Mouse (Mus musculus) embryonic facial prominence, embryonic 12.5 days (tissue): ENCODE measurements around the gene Gpr84. TPM values are rescaled to one million over a fixed set of nuclear protein-coding genes. Genes with fewer than 3 reads are reported as not detected.

Source experiments
- ATAC-seq: fragments of 200-750 bp; cut with Nextera tagmentation; 2 replicates; pipeline ENCODE4 v1.8.0; 2017; ENCODE audit not compliant: insufficient number of reproducible peaks, insufficient read depth, low FRiP score, low TSS enrichment
- H3K27ac ChIP-seq: fragments of 300-500 bp; sonication (generic); 2 replicates; pipeline ENCODE4 v1.5.1; 2016; ENCODE audit warnings: mild to moderate bottlenecking
- H3K27me3 ChIP-seq: fragments of 300-500 bp; sonication (generic); 2 replicates; pipeline ENCODE4 v1.6.1; 2016; ENCODE audit warnings: mild to moderate bottlenecking, moderate library complexity
- H3K36me3 ChIP-seq: fragments of 300-500 bp; sonication (generic); 2 replicates; pipeline ENCODE4 v1.6.1; 2016; ENCODE audit warnings: mild to moderate bottlenecking
- H3K4me1 ChIP-seq: fragments of 300-500 bp; sonication (generic); 2 replicates; pipeline ENCODE4 v1.6.1; 2016
- H3K4me2 ChIP-seq: fragments of 300-500 bp; sonication (generic); replicated peaks from 2 replicates; pipeline ENCODE4 v1.6.1; 2016; ENCODE audit warnings: mild to moderate bottlenecking, moderate library complexity
- H3K4me3 ChIP-seq: fragments of 300-500 bp; sonication (generic); 2 replicates; pipeline ENCODE4 v1.5.1; 2016; ENCODE audit warnings: mild to moderate bottlenecking
- H3K9ac ChIP-seq: fragments of 300-500 bp; sonication (generic); 2 replicates; pipeline ENCODE4 v1.6.1; 2016; ENCODE audit warnings: mild to moderate bottlenecking, moderate library complexity
- H3K9me3 ChIP-seq: fragments of 300-500 bp; sonication (generic); 2 replicates; pipeline ENCODE4 v1.6.1; 2016; ENCODE audit warnings: mild to moderate bottlenecking, moderate library complexity
- WGBS: fragments of 180-500 bp; shearing (Covaris S2); methylation state at CpG from one replicate; pipeline ENCODE4 v1.1.7; 2016; 5-methylcytosine and 5-hydroxymethylcytosine counted together
- polyA plus RNA-seq: library from polyadenylated mRNA; unstranded; fragments of >200 nt; fragmentation: Nextera tagmentation; extraction: Ambion mirVana; gene quantifications from 2 replicates; pipeline ENCODE4 v1.2.1, GENCODE M21; 2016

Gene Gpr84
- polyA plus RNA-seq, 1 experiment from 2014 or later, result 0.67 TPM

GRCm38 (mm10) chr15:103304616-103304969 lies 5.8 kb downstream of the Gpr84 start:
- Histone ChIP-seq H3K4me1 (peaks cover 66% of the 10 kb centered on the region), H3K36me3 (no peaks in the 10 kb centered on the region), H3K27me3 (peaks cover 8% of the 10 kb centered on the region; the same call in 1 of the 2 replicates), H3K4me3 (peak overlapping the region; percentile 45), H3K27ac (peak overlapping the region; percentile 96), H3K9me3 (no peaks in the 10 kb centered on the region), H3K4me2 (peak overlapping the region; percentile 73), H3K9ac (peak overlapping the region; percentile 74)
- 1% methylated on average over 9 of the region's 9 CpGs for WGBS
- ATAC-seq, result no peak

- Histone ChIP-seq H3K27ac (peak overlapping the region; percentile 96), H3K4me1 (peaks cover 71% of the 10 kb centered on the region), H3K4me3 (peak overlapping the region; percentile 45), H3K9ac (peak overlapping the region; percentile 74), H3K27me3 (peaks cover 4% of the 10 kb centered on the region; the same call in 1 of the 2 replicates), H3K4me2 (peak overlapping the region; percentile 73), H3K9me3 (no peaks in the 10 kb centered on the region), H3K36me3 (no peaks in the 10 kb centered on the region)
- ATAC-seq, result no peak
- 9% methylated on average over 8 of the region's 8 CpGs for WGBS
Observed at GRCm38 (mm10) chr15:103303916-103304615, 6.3 kb downstream of the Gpr84 start.

GRCm38 (mm10) chr15:103302341-103303021 lies 7.9 kb downstream of the Gpr84 start:
- H3K27ac ChIP-seq, result peak overlapping the region; percentile 96
- no peaks in the 10 kb centered on the region for H3K9me3 ChIP-seq
- no peak overlapping the region for H3K4me3 ChIP-seq
- H3K4me2 ChIP-seq, result no peak overlapping the region
- peak overlapping the region; percentile 20; the same call in 1 of the 2 replicates for H3K9ac ChIP-seq
- 24% methylated on average over 6 of the region's 6 CpGs for WGBS
- H3K36me3 ChIP-seq, result peaks cover 7% of the 10 kb centered on the region; the same call in 1 of the 2 replicates
- H3K27me3 ChIP-seq, result no peaks in the 10 kb centered on the region
- no peak for ATAC-seq
- H3K4me1 ChIP-seq, result peaks cover 79% of the 10 kb centered on the region

- no peak for ATAC-seq
- 18% methylated on average over 5 of the region's 5 CpGs for WGBS
- Histone ChIP-seq H3K4me2 (peak overlapping the region; percentile 43; the same call in 1 of the 2 replicates), H3K4me1 (peaks cover 84% of the 10 kb centered on the region), H3K9ac (0 out of 2 replicates have a peak overlapping the region, but pooled peaks have one; percentile 10), H3K27me3 (no peaks in the 10 kb centered on the region), H3K36me3 (peaks cover 7% of the 10 kb centered on the region; the same call in 1 of the 2 replicates), H3K9me3 (no peaks in the 10 kb centered on the region), H3K27ac (peak overlapping the region; percentile 96), H3K4me3 (no peak overlapping the region)
Observed at GRCm38 (mm10) chr15:103301547-103302340, 8.7 kb downstream of the Gpr84 start.

GRCm38 (mm10) chr15:103301046-103301445 lies 9.4 kb downstream of the Gpr84 start:
- Histone ChIP-seq H3K27ac (peak overlapping the region; percentile 96), H3K36me3 (peaks cover 7% of the 10 kb centered on the region; the same call in 1 of the 2 replicates), H3K4me3 (no peak overlapping the region), H3K9ac (no peak overlapping the region), H3K4me2 (peak overlapping the region; percentile 43), H3K9me3 (no peaks in the 10 kb centered on the region), H3K27me3 (no peaks in the 10 kb centered on the region), H3K4me1 (peaks cover 87% of the 10 kb centered on the region)
- 5% methylated on average over 2 of the region's 2 CpGs for WGBS
- no peak for ATAC-seq

- H3K9ac ChIP-seq, result no peak overlapping the region
- peak overlapping the region; percentile 43 for H3K4me2 ChIP-seq
- peak overlapping the region; percentile 96 for H3K27ac ChIP-seq
- H3K9me3 ChIP-seq, result no peaks in the 10 kb centered on the region
- H3K4me1 ChIP-seq, result peaks cover 92% of the 10 kb centered on the region
- no peak for ATAC-seq
- H3K4me3 ChIP-seq, result no peak overlapping the region
- H3K36me3 ChIP-seq, result peaks cover 7% of the 10 kb centered on the region; the same call in 1 of the 2 replicates
- 9% methylated on average over 2 of the region's 2 CpGs for WGBS
- no peaks in the 10 kb centered on the region for H3K27me3 ChIP-seq
Observed at GRCm38 (mm10) chr15:103300560-103300959, 9.9 kb downstream of the Gpr84 start.

GRCm38 (mm10) chr15:103300067-103300471 lies 10.3 kb downstream of the Gpr84 start:
- Histone ChIP-seq H3K27ac (peak overlapping the region; percentile 96), H3K36me3 (peaks cover 7% of the 10 kb centered on the region; the same call in 1 of the 2 replicates), H3K4me2 (peak overlapping the region; percentile 43), H3K27me3 (no peaks in the 10 kb centered on the region), H3K4me1 (peaks cover 96% of the 10 kb centered on the region), H3K4me3 (no peak overlapping the region), H3K9me3 (no peaks in the 10 kb centered on the region), H3K9ac (peak overlapping the region; percentile 37; the same call in 1 of the 2 replicates)
- 3% methylated on average over 18 of the region's 18 CpGs for WGBS
- ATAC-seq, result 0 out of 2 replicates have a peak, but pooled peaks have one; percentile 7

GRCm38 (mm10) chr15:103299644-103300043 lies 10.8 kb downstream of the Gpr84 start:
- Histone ChIP-seq H3K4me1 (peaks cover 95% of the 10 kb centered on the region), H3K4me2 (peak overlapping the region; percentile 43), H3K36me3 (peaks cover 7% of the 10 kb centered on the region; the same call in 1 of the 2 replicates), H3K9ac (0 out of 2 replicates have a peak overlapping the region, but pooled peaks have one; percentile 37), H3K27ac (peak overlapping the region; percentile 96), H3K9me3 (no peaks in the 10 kb centered on the region), H3K27me3 (no peaks in the 10 kb centered on the region), H3K4me3 (no peak overlapping the region)
- no peak for ATAC-seq
- WGBS, result 42% methylated on average over 8 of the region's 8 CpGs

- ATAC-seq, result no peak
- 0 out of 2 replicates have a peak overlapping the region, but pooled peaks have one; percentile 43 for H3K4me2 ChIP-seq
- no peaks in the 10 kb centered on the region for H3K9me3 ChIP-seq
- WGBS, result 69% methylated on average over 5 of the region's 5 CpGs
- no peaks in the 10 kb centered on the region for H3K27me3 ChIP-seq
- peaks cover 7% of the 10 kb centered on the region; the same call in 1 of the 2 replicates for H3K36me3 ChIP-seq
- peak overlapping the region; percentile 96 for H3K27ac ChIP-seq
- peaks cover 89% of the 10 kb centered on the region for H3K4me1 ChIP-seq
- no peak overlapping the region for H3K9ac ChIP-seq
- H3K4me3 ChIP-seq, result no peak overlapping the region
Observed at GRCm38 (mm10) chr15:103298861-103299616, 11.4 kb downstream of the Gpr84 start.

- no peak overlapping the region for H3K4me2 ChIP-seq
- 70% methylated on average over 3 of the region's 3 CpGs for WGBS
- H3K4me1 ChIP-seq, result peaks cover 79% of the 10 kb centered on the region
- H3K27ac ChIP-seq, result peak overlapping the region; percentile 85
- no peaks in the 10 kb centered on the region for H3K27me3 ChIP-seq
- ATAC-seq, result no peak
- no peak overlapping the region for H3K9ac ChIP-seq
- no peaks in the 10 kb centered on the region for H3K9me3 ChIP-seq
- no peak overlapping the region for H3K4me3 ChIP-seq
- peaks cover 16% of the 10 kb centered on the region for H3K36me3 ChIP-seq
Observed at GRCm38 (mm10) chr15:103298026-103298425, 12.4 kb downstream of the Gpr84 start.
